Mouse (Mus musculus): ENCODE measurements around the gene Fibp.
A peak's percentile ranks its signal among the peaks of the same experiment; 100 is the strongest.

Gene Fibp

DNA sequence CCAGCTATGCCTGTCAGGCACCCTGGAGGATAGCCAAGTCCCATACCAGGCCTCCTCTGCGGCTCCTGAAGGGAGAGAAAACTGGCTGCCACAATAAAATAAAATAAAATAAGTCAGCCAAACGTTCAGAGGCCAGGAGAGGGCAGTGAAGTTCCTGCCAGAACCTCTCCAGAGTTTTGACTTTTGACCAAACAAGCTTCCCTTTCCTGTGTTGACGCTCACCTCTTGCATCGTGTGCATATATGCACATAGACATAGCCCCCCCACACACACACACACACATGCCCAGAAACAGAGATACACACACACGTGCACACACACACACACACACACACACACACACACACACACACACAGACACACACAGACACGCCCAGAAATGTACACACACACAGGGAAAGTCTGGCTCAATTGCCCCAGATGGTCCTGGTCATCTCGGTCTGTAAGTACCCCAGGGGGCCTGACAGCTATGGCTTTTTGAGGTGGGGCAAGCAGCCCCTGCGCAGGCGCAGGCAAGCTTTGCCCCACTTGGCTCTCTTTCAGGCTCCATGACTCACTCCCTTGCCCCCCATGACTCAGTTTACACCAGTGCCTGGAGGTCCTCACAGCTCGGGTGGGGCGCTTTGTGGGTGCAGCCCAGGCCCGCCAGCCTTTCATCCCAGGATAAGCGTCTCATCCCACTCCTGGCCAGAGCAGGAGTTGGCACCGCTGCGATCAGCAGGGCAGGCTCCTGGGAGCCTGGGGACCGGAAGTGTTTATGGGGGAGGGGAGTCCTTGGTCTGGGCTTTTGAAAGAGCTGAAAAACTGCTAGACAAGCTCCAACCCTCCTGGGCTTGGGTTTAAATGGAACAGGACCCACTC, 27.2 kb upstream of the Fibp start:
- DNase-seq = peak; percentile 70 to 73

- no peak for DNase-seq
Measured at GRCm38 (mm10) chr19:5433951-5434350, 26.5 kb upstream of the Fibp start.

GRCm38 (mm10) chr19:5444371-5444908, 16.0 kb upstream of the Fibp start:
- DNase-seq = no peak

GRCm38 (mm10) chr19:5444954-5445353, 15.5 kb upstream of the Fibp start:
- DNase-seq = no peak

- DNase-seq = no peak
Measured at GRCm38 (mm10) chr19:5445747-5446146, 14.7 kb upstream of the Fibp start.

- DNase-seq = peak; percentile 78 to 80
Measured at GRCm38 (mm10) chr19:5447515-5448353, 12.7 kb upstream of the Fibp start, which contains the start of gene Fosl1. Fosl1 (plus strand) TSS chr19:5447547.

DNA sequence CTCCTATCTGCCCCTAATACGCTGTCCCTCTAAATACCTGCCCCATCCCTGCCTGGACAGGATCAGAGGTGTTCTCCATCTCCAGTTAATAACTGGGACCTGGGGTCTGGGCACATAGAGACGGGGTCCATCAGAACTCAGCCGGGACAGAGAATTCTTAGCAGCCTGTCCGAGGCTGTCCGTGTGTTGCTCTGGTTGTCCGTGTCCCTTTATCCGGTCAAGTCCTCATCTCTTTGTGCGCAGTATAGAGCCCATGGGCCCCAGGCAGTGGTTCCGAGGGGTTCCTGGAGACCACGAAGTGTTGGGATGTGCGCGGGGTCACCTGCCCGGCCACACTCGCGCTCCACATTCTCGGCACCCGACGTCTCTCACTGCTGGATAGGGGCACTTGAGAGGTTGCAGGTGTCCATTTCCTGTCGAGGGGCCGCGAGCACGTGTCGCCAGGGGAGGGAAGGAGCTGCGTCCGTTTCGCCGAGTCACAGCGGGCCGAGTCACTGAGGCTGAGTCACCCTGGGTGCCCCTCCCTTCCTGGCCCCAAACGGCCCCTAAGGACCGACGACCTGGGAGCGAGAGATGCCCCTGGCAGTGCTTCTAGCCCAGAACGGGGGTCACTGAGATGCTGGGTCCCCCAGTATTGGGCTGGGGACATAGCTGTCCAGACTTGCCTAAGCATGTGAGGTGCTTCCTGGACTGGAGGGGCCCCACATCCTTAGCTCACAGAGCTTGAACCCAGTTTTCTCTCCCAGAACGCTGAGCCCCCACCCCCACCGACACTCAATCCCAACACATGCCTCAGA, 11.9 kb upstream of the Fibp start:
- peak in 1 of 2 experiments; percentile 46 for DNase-seq

DNA sequence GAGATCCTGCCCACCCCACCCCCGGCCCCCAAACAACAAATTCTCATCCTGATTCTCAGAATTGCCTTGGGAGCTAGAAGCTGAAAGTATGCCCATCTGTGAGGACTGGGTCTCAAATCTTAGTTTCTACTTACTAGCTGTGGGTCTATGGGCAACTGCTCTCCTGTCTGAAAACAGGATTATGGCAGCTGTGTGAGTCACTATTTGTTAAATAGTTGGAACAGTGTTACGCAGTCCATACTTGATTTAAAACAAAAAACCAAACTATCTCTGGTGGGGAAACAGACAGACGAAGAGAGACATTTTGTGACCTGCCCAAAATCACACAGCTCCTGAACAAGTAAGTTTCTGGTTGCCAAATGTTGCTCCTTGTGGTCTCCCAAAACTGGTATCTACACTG, 10.7 kb upstream of the Fibp start:
- no peak for DNase-seq

DNA sequence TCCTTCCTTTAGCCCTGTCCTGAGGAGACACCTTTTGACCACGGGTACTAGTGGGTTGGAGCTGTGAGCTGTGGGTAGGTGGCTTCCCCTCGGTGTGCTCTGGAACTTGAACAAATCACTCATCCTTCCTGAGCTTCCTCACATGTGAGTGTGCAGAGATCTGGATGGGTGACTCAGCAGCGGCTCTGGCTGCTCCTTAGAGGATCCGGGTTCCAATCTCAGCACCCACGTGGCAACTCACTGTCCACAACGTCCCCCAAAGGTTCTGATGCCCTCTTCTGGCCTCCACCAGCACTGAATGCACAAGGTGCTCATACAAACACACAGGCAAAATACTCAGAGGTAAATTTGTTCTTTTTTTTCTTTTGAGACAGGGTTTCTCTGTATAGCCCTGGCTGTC, 8.6 kb upstream of the Fibp start:
- no peak for DNase-seq

- no peak for DNase-seq
Measured at GRCm38 (mm10) chr19:5455037-5455436, 5.4 kb upstream of the Fibp start.

DNA sequence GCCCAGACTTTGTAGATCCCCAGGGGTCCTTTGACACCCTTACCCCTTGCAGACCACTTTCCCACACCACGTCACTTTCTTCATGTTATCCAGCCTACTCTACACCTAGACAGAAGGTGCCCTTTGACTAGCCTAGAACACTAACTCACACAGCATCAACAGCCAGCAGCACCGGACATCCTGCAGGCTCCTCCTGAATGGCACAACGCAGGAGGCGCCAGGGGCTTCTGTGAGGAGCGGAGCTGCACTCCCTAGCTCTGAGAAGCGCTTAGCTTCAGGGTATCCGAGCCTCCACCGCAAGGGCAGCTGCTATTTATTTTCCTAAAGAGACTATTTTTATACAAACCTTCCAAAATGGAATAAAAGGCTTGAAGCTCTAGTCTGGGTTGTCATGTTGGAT, 4.8 kb upstream of the Fibp start:
- peak in 1 of 2 experiments; percentile 37 for DNase-seq

DNA sequence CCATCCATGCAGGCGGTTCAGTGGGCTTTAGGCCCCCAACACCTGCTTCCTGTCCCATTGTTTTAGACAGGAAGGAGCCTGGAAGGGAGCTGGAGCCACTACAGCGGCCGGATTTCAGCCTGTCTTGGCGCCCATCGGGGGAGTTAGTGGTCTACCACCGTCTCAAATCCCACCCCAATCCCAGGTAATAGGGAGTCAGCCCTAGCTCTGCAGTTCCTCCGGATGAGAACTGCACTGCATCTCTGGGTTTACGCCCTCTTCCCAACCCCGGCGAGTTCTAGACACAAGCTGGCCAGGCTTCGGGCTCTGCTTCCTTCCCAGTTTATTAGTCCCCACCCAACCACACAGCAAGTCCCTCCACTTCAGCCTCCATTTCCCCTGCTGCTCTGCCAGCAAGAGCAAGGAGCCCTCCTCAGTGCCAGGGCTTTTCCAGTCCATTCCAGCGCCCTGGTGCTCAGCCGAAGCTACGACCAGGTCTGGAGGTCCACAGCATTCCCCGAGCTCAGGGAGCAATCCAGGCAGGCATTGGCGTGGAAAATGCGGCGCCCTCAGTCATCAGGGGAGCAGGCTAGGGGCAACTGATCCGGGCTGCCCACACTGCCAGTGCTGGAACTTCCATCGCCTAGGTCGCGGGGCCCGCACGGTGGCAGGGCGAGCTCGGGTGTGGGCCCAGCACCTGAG, 4.0 kb upstream of the Fibp start:
- peak; percentile 53 to 71 for DNase-seq

GRCm38 (mm10) chr19:5456922-5457745, 3.3 kb upstream of the Fibp start:
- peak; percentile 95 to 96 for DNase-seq

- DNase-seq = no peak
Measured at GRCm38 (mm10) chr19:5457746-5458442, 2.5 kb upstream of the Fibp start, which contains the start of gene Ccdc85b. Ccdc85b (minus strand) TSS chr19:5457894.

DNA sequence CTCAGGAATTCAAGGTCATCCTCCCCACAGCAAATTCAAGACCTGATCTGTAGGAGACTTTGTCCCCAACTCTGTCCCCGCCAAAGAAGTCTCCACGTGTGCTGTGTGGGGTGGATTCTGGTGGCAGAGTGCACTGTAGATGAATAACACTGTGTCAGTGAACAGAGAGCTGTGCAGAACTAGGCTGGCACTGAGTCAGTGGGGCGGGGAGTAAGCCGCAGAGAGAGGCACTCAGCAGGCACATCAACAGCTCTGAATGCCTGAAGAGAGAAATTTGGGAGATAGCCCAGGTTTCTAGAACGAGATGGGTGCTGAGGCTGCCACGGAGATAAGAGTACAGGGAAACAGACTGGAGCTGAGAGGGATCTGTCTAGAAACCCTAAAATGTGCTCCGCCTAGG, 1.4 kb upstream of the Fibp start:
- DNase-seq = no peak

DNA sequence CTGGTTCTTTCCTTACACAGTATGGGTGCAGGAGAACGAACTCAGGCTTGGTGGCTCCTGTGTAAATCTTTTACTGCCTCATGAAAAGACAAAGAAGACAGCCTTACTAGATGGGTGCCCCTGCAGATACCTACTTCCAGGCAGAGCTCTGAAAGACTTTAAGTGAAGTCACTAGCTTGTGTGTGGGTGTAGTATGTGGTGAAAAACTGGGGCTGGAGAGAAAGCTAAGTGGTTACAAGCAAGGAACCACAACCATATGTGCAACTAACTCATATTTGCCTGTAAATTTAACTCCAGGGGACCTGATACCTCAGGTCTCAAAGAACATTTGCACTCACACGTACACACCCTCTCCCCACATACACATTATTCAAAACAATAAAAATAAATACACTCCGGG, 519 bp upstream of the Fibp start:
- DNase-seq = no peak

- DNase-seq = no peak
Measured at GRCm38 (mm10) chr19:5461411-5461810, 996 bp downstream of the Fibp start.

DNA sequence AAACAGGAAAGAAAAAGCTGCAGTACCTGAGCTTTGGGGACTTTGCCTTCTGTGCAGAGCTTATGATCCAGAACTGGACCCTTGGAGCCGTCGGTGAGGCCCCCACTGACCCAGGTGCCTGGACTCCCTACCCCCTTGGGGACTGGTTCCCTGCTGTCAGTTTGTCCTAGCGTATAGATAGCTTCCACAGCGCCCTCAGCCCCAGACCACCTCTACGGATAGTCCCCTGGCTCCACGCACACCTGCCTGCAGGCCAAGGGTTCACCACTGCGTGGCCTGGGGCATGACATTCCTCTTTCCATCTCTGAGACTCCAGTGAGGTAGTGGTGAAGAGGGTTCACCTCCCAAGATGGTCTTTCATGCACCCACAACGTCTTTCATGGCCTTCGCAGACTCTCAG, 2.8 kb downstream of the Fibp start:
- no peak for DNase-seq

GRCm38 (mm10) chr19:5463791-5464562, 3.6 kb downstream of the Fibp start:
- peak; percentile 76 to 82 for DNase-seq

GRCm38 (mm10) chr19:5465037-5465436, 4.6 kb downstream of the Fibp start:
- DNase-seq = no peak
